Mouse (Mus musculus): ENCODE measurements at regions not wholly inside any gene's neighbourhood (a gene's known extent, or its start where the extent isn't known, plus 50 kb on each side); places are given as distances from the start of the nearest gene placed in this dataset.

- Histone ChIP-seq H3K9me3 (no peaks in the 10 kb centered on the region), H3K27me3 (replicated peaks) (no peaks in the 10 kb centered on the region), H3K27ac (no peak overlapping the region), H3K9ac (no peak overlapping the region), H3K4me1 (no peaks in the 10 kb centered on the region), H3K4me2 (replicated peaks) (no peak overlapping the region), H3K36me3 (no peaks in the 10 kb centered on the region), H3K4me3 (no peak overlapping the region)
- no peak for ATAC-seq (ENCODE audit: low FRiP score, low read depth)
- 54% methylated on average over 10 of the region's 10 CpGs for WGBS
Measured at GRCm38 (mm10) chr3:61285924-61286520, 75.4 kb upstream of the Rap2b start.

- H3K27me3 ChIP-seq (replicated peaks) = no peaks in the 10 kb centered on the region
- H3K36me3 ChIP-seq = no peaks in the 10 kb centered on the region
- no peaks in the 10 kb centered on the region for H3K9me3 ChIP-seq
- no peak overlapping the region for H3K4me3 ChIP-seq
- H3K4me1 ChIP-seq = no peaks in the 10 kb centered on the region
- no peak for ATAC-seq (ENCODE audit: low FRiP score, low read depth)
- 91% methylated on average over 1 of the region's 1 CpGs for WGBS
- H3K27ac ChIP-seq = no peak overlapping the region
- no peak overlapping the region for H3K4me2 ChIP-seq (replicated peaks)
- H3K9ac ChIP-seq = no peak overlapping the region
Measured at GRCm38 (mm10) chr3:61288195-61288594, 73.2 kb upstream of the Rap2b start.

GRCm38 (mm10) chr3:61294855-61295254 is 66.6 kb upstream of the Rap2b start:
- no peak for ATAC-seq (ENCODE audit: low FRiP score, low read depth)
- Histone ChIP-seq H3K9me3 (no peaks in the 10 kb centered on the region), H3K27ac (no peak overlapping the region), H3K9ac (no peak overlapping the region), H3K4me3 (no peak overlapping the region), H3K4me1 (no peaks in the 10 kb centered on the region), H3K36me3 (no peaks in the 10 kb centered on the region), H3K4me2 (replicated peaks) (no peak overlapping the region), H3K27me3 (replicated peaks) (no peaks in the 10 kb centered on the region)
- 88% methylated on average over 6 of the region's 6 CpGs for WGBS

- Histone ChIP-seq H3K27me3 (replicated peaks) (no peaks in the 10 kb centered on the region), H3K36me3 (no peaks in the 10 kb centered on the region), H3K27ac (no peak overlapping the region), H3K4me2 (replicated peaks) (no peak overlapping the region), H3K9ac (no peak overlapping the region), H3K9me3 (no peaks in the 10 kb centered on the region), H3K4me3 (no peak overlapping the region), H3K4me1 (no peaks in the 10 kb centered on the region)
- WGBS = 65% methylated on average over 3 of the region's 3 CpGs
- no peak for ATAC-seq (ENCODE audit: low FRiP score, low read depth)
Measured at GRCm38 (mm10) chr3:61297290-61297689, 64.1 kb upstream of the Rap2b start.

- no peak overlapping the region for H3K9ac ChIP-seq
- H3K27me3 ChIP-seq (replicated peaks) = no peaks in the 10 kb centered on the region
- H3K4me1 ChIP-seq = no peaks in the 10 kb centered on the region
- WGBS = 91% methylated on average over 3 of the region's 3 CpGs
- H3K4me2 ChIP-seq (replicated peaks) = no peak overlapping the region
- no peaks in the 10 kb centered on the region for H3K36me3 ChIP-seq
- no peaks in the 10 kb centered on the region for H3K9me3 ChIP-seq
- ATAC-seq (ENCODE audit: low FRiP score, low read depth) = no peak
- no peak overlapping the region for H3K4me3 ChIP-seq
- H3K27ac ChIP-seq = no peak overlapping the region
Measured at GRCm38 (mm10) chr3:61302214-61302613, 59.2 kb upstream of the Rap2b start.

GRCm38 (mm10) chr3:61303485-61303884 is 58.0 kb upstream of the Rap2b start:
- Histone ChIP-seq H3K27me3 (replicated peaks) (no peaks in the 10 kb centered on the region), H3K27ac (no peak overlapping the region), H3K9me3 (no peaks in the 10 kb centered on the region), H3K36me3 (no peaks in the 10 kb centered on the region), H3K4me1 (no peaks in the 10 kb centered on the region), H3K4me2 (replicated peaks) (no peak overlapping the region), H3K9ac (no peak overlapping the region), H3K4me3 (no peak overlapping the region)
- WGBS = 86% methylated on average over 3 of the region's 3 CpGs
- ATAC-seq (ENCODE audit: low FRiP score, low read depth) = no peak

- Histone ChIP-seq H3K4me2 (replicated peaks) (no peak overlapping the region), H3K4me1 (no peaks in the 10 kb centered on the region), H3K9ac (no peak overlapping the region), H3K27ac (no peak overlapping the region), H3K27me3 (replicated peaks) (no peaks in the 10 kb centered on the region), H3K9me3 (no peaks in the 10 kb centered on the region), H3K4me3 (no peak overlapping the region), H3K36me3 (no peaks in the 10 kb centered on the region)
- no peak for ATAC-seq (ENCODE audit: low FRiP score, low read depth)
- 60% methylated on average over 2 of the region's 2 CpGs for WGBS
Measured at GRCm38 (mm10) chr3:61306306-61306705, 55.1 kb upstream of the Rap2b start.

GRCm38 (mm10) chr3:61308764-61309163 is 52.7 kb upstream of the Rap2b start:
- ATAC-seq (ENCODE audit: low FRiP score, low read depth) = no peak
- Histone ChIP-seq H3K27ac (no peak overlapping the region), H3K9ac (no peak overlapping the region), H3K27me3 (replicated peaks) (no peaks in the 10 kb centered on the region), H3K4me2 (replicated peaks) (no peak overlapping the region), H3K36me3 (no peaks in the 10 kb centered on the region), H3K4me1 (no peaks in the 10 kb centered on the region), H3K9me3 (no peaks in the 10 kb centered on the region), H3K4me3 (no peak overlapping the region)
- 94% methylated on average over 2 of the region's 2 CpGs for WGBS

GRCm38 (mm10) chr3:61309197-61309596 is 52.2 kb upstream of the Rap2b start:
- H3K9ac ChIP-seq = no peak overlapping the region
- no peak overlapping the region for H3K4me3 ChIP-seq
- H3K36me3 ChIP-seq = no peaks in the 10 kb centered on the region
- H3K4me2 ChIP-seq (replicated peaks) = no peak overlapping the region
- no peaks in the 10 kb centered on the region for H3K4me1 ChIP-seq
- H3K27me3 ChIP-seq (replicated peaks) = no peaks in the 10 kb centered on the region
- H3K27ac ChIP-seq = no peak overlapping the region
- no peaks in the 10 kb centered on the region for H3K9me3 ChIP-seq
- no peak for ATAC-seq (ENCODE audit: low FRiP score, low read depth)
- WGBS = 88% methylated on average over 1 of the region's 1 CpGs
